Mouse (Mus musculus): ENCODE results near the gene Foxp1. TPM values are rescaled to one million over a fixed set of nuclear protein-coding genes. Genes with fewer than 3 reads are reported as not detected.

Foxp1 gene
- polyA plus RNA-seq, 1 experiment, result 129 TPM

GRCm38 (mm10) chr6:99483556-99483955, 39.0 kb downstream of the Foxp1 start:
- no peak for DNase-seq
- TF ChIP-seq POLR2A (IDR thresholded peaks at IDR 0.05; ENCODE audit: control insufficient read depth, extremely low read depth, insufficient read depth, low read length, poor library complexity) (no peak), CTCF (IDR thresholded peaks at IDR 0.05; ENCODE audit: borderline replicate concordance, control insufficient read depth, extremely low read depth, insufficient read depth, low read length, poor library complexity) (no peak)
- H3K27ac ChIP-seq (ENCODE audit: control insufficient read depth, insufficient read depth, low read length), result no peak overlapping the region
- 94% methylated on average over 10 of the region's 10 CpGs for WGBS
- H3K4me3 ChIP-seq (ENCODE audit: control insufficient read depth, insufficient read depth, low read length), result no peak overlapping the region
- no peaks in the 10 kb centered on the region for H3K27me3 ChIP-seq (ENCODE audit: control insufficient read depth, insufficient read depth, low read length)
- no peaks in the 10 kb centered on the region for H3K36me3 ChIP-seq (ENCODE audit: control insufficient read depth, insufficient read depth, low read length)
- peaks cover 21% of the 10 kb centered on the region for H3K4me1 ChIP-seq (replicated peaks; ENCODE audit: control insufficient read depth, insufficient read depth, low read length)

- peaks cover 19% of the 10 kb centered on the region for H3K4me1 ChIP-seq (replicated peaks; ENCODE audit: control insufficient read depth, insufficient read depth, low read length)
- H3K36me3 ChIP-seq (ENCODE audit: control insufficient read depth, insufficient read depth, low read length), result no peaks in the 10 kb centered on the region
- no peak overlapping the region for H3K4me3 ChIP-seq (ENCODE audit: control insufficient read depth, insufficient read depth, low read length)
- no peak overlapping the region for H3K27ac ChIP-seq (ENCODE audit: control insufficient read depth, insufficient read depth, low read length)
- 92% methylated on average over 7 of the region's 7 CpGs for WGBS
- no peak for TF ChIP-seq POLR2A (IDR thresholded peaks at IDR 0.05; ENCODE audit: control insufficient read depth, extremely low read depth, insufficient read depth, low read length, poor library complexity)
- no peak for TF ChIP-seq CTCF (IDR thresholded peaks at IDR 0.05; ENCODE audit: borderline replicate concordance, control insufficient read depth, extremely low read depth, insufficient read depth, low read length, poor library complexity)
- no peaks in the 10 kb centered on the region for H3K27me3 ChIP-seq (ENCODE audit: control insufficient read depth, insufficient read depth, low read length)
- no peak for DNase-seq
Observed at GRCm38 (mm10) chr6:99481568-99481967, 41.0 kb downstream of the Foxp1 start.

GRCm38 (mm10) chr6:99478873-99479650, 43.5 kb downstream of the Foxp1 start:
- H3K4me3 ChIP-seq (ENCODE audit: control insufficient read depth, insufficient read depth, low read length), result no peak overlapping the region
- H3K36me3 ChIP-seq (ENCODE audit: control insufficient read depth, insufficient read depth, low read length), result no peaks in the 10 kb centered on the region
- no peak overlapping the region for H3K27ac ChIP-seq (ENCODE audit: control insufficient read depth, insufficient read depth, low read length)
- H3K27me3 ChIP-seq (ENCODE audit: control insufficient read depth, insufficient read depth, low read length), result no peaks in the 10 kb centered on the region
- 94% methylated on average over 13 of the region's 13 CpGs for WGBS
- no peak for DNase-seq
- TF ChIP-seq CTCF (IDR thresholded peaks at IDR 0.05; ENCODE audit: borderline replicate concordance, control insufficient read depth, extremely low read depth, insufficient read depth, low read length, poor library complexity) (no peak), POLR2A (IDR thresholded peaks at IDR 0.05; ENCODE audit: control insufficient read depth, extremely low read depth, insufficient read depth, low read length, poor library complexity) (no peak)
- H3K4me1 ChIP-seq (replicated peaks; ENCODE audit: control insufficient read depth, insufficient read depth, low read length), result peaks cover 2% of the 10 kb centered on the region; the same call in 1 of the 2 replicates

GRCm38 (mm10) chr6:99475040-99475439, 47.5 kb downstream of the Foxp1 start:
- TF ChIP-seq CTCF (IDR thresholded peaks at IDR 0.05; ENCODE audit: borderline replicate concordance, control insufficient read depth, extremely low read depth, insufficient read depth, low read length, poor library complexity) (no peak), POLR2A (IDR thresholded peaks at IDR 0.05; ENCODE audit: control insufficient read depth, extremely low read depth, insufficient read depth, low read length, poor library complexity) (no peak)
- no peak overlapping the region for H3K27ac ChIP-seq (ENCODE audit: control insufficient read depth, insufficient read depth, low read length)
- H3K27me3 ChIP-seq (ENCODE audit: control insufficient read depth, insufficient read depth, low read length), result no peaks in the 10 kb centered on the region
- H3K36me3 ChIP-seq (ENCODE audit: control insufficient read depth, insufficient read depth, low read length), result no peaks in the 10 kb centered on the region
- 93% methylated on average over 9 of the region's 9 CpGs for WGBS
- no peaks in the 10 kb centered on the region for H3K4me1 ChIP-seq (replicated peaks; ENCODE audit: control insufficient read depth, insufficient read depth, low read length)
- no peak overlapping the region for H3K4me3 ChIP-seq (ENCODE audit: control insufficient read depth, insufficient read depth, low read length)
- DNase-seq, result no peak

GRCm38 (mm10) chr6:99470906-99471305, 51.6 kb downstream of the Foxp1 start:
- Histone ChIP-seq H3K27me3 (ENCODE audit: control insufficient read depth, insufficient read depth, low read length) (no peaks in the 10 kb centered on the region), H3K27ac (ENCODE audit: control insufficient read depth, insufficient read depth, low read length) (no peak overlapping the region), H3K4me1 (replicated peaks; ENCODE audit: control insufficient read depth, insufficient read depth, low read length) (no peaks in the 10 kb centered on the region), H3K4me3 (ENCODE audit: control insufficient read depth, insufficient read depth, low read length) (no peak overlapping the region), H3K36me3 (ENCODE audit: control insufficient read depth, insufficient read depth, low read length) (no peaks in the 10 kb centered on the region)
- WGBS, result 82% methylated on average over 5 of the region's 5 CpGs
- TF ChIP-seq CTCF (IDR thresholded peaks at IDR 0.05; ENCODE audit: borderline replicate concordance, control insufficient read depth, extremely low read depth, insufficient read depth, low read length, poor library complexity) (no peak), POLR2A (IDR thresholded peaks at IDR 0.05; ENCODE audit: control insufficient read depth, extremely low read depth, insufficient read depth, low read length, poor library complexity) (no peak)
- DNase-seq, result no peak

GRCm38 (mm10) chr6:99469134-99469834, 53.2 kb downstream of the Foxp1 start:
- WGBS, result 97% methylated on average over 12 of the region's 12 CpGs

More at GRCm38 (mm10) chr6:99469134-99469834, 53.2 kb downstream of the Foxp1 start:
- no peaks in the 10 kb centered on the region for H3K36me3 ChIP-seq (ENCODE audit: control insufficient read depth, insufficient read depth, low read length)
- H3K4me1 ChIP-seq (replicated peaks; ENCODE audit: control insufficient read depth, insufficient read depth, low read length), result peaks cover 9% of the 10 kb centered on the region
- no peaks in the 10 kb centered on the region for H3K27me3 ChIP-seq (ENCODE audit: control insufficient read depth, insufficient read depth, low read length)
- H3K27ac ChIP-seq (ENCODE audit: control insufficient read depth, insufficient read depth, low read length), result no peak overlapping the region
- DNase-seq, result no peak
- H3K4me3 ChIP-seq (ENCODE audit: control insufficient read depth, insufficient read depth, low read length), result no peak overlapping the region
- TF ChIP-seq POLR2A (IDR thresholded peaks at IDR 0.05; ENCODE audit: control insufficient read depth, extremely low read depth, insufficient read depth, low read length, poor library complexity) (no peak), CTCF (IDR thresholded peaks at IDR 0.05; ENCODE audit: borderline replicate concordance, control insufficient read depth, extremely low read depth, insufficient read depth, low read length, poor library complexity) (no peak)
